In the genomic region with DNA sequence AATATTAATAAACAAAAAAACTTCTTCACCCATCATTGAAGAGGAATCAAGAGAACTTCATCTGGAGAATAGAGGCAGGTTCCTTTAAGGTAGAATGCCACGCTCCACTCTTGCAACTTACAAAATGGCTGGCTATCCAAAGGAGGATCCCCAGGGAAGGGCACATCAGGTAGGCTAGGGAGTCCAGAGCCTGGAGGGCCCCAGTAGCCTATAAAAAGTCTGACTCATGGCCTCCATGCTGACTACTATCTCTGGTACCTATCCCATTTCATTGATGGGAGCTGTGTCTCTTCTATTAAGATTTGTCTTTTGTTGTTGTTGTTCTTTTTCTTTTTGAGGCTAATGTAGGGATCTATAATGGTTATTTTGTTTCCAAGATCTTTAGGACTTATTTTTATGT, we compare ENCODE assay signal across 17 mouse cellular contexts.
"Had no signal": no experiment of that assay in that cellular context is flagged by ENCODE, and none has a peak within 500 bp of the region (broad histone marks: within the 10 kb centered on the region; RNA-seq: fewer than 3 reads in every experiment).

No protein-coding gene starts in this region.

- H3K27me3 ChIP-seq: kidney, embryonic 15.5 days; liver, embryonic 13.5 days; neural tube, embryonic 12.5 days; neural tube, embryonic 15.5 days; stomach, embryonic 15.5 days had no signal

- H3K9me3 ChIP-seq: kidney, embryonic 15.5 days; liver, embryonic 13.5 days; neural tube, embryonic 12.5 days; neural tube, embryonic 15.5 days; stomach, embryonic 15.5 days had no signal

- DNase-seq: kidney, adult 11 months; kidney, adult 8-10 months; kidney, postnatal 10 days; kidney, postnatal 36 days; layer of hippocampus, postnatal 36 days; liver, embryonic 13.5 days; right cerebral cortex, postnatal 25 days; spleen, adult 18-20 months; thymus, postnatal 25 days had no signal

- H3K36me3 ChIP-seq: kidney, embryonic 15.5 days; liver, embryonic 13.5 days; neural tube, embryonic 12.5 days; neural tube, embryonic 15.5 days; stomach, embryonic 15.5 days had no signal

- ATAC-seq: lung, postnatal 0 days had no signal

- H3K9ac ChIP-seq: kidney, embryonic 15.5 days; liver, embryonic 13.5 days; lung, embryonic 14.5 days; neural tube, embryonic 12.5 days; neural tube, embryonic 15.5 days; stomach, embryonic 15.5 days had no signal

- H3K4me1 ChIP-seq: liver, embryonic 13.5 days; neural tube, embryonic 12.5 days; neural tube, embryonic 15.5 days; stomach, embryonic 15.5 days had no signal

- H3K4me3 ChIP-seq: kidney, embryonic 15.5 days; left cerebral cortex, adult 2 months; liver, embryonic 13.5 days; neural tube, embryonic 12.5 days; neural tube, embryonic 15.5 days; stomach, embryonic 15.5 days had no signal

- H3K4me2 ChIP-seq: kidney, embryonic 15.5 days; liver, embryonic 13.5 days; lung, embryonic 14.5 days; neural tube, embryonic 12.5 days; neural tube, embryonic 15.5 days; stomach, embryonic 15.5 days had no signal

- H3K27ac ChIP-seq: kidney, embryonic 15.5 days; left cerebral cortex, adult 2 months; liver, embryonic 13.5 days; macrophage; neural tube, embryonic 12.5 days; neural tube, embryonic 15.5 days; stomach, embryonic 15.5 days had no signal
